8 mouse cellular contexts compared by ENCODE assay signal in genomic region chr12:99645418-99645817, GRCm38 (mm10).
DNase-seq lines count a peak whose midpoint lies in the region; ATAC-seq and TF ChIP-seq lines count a peak whose summit lies in the region.

No protein-coding gene starts in this region.

- peaks cover 8% of the 10 kb centered on the region; the same call in 1 of the 2 replicates for H3K4me1 ChIP-seq in forebrain, embryonic 11.5 days (replicated peaks; ENCODE audit: control insufficient read depth, insufficient read depth, low read length)
- H3K4me1 ChIP-seq in forebrain, embryonic 16.5 days (replicated peaks; ENCODE audit: control insufficient read depth, insufficient read depth, low read length), result peaks cover 11% of the 10 kb centered on the region
- no peaks in the 10 kb centered on the region for H3K4me1 ChIP-seq in lung, postnatal 0 days (ENCODE audit: insufficient read depth, low read depth, low read length)
- peaks cover 14% of the 10 kb centered on the region for H3K4me1 ChIP-seq in testis, adult 2 months (ENCODE audit: control insufficient read depth, insufficient read depth, low read length)

- no peak for TF ChIP-seq POLR2A in testis, adult 2 months (IDR thresholded peaks at IDR 0.05; ENCODE audit: control insufficient read depth, low read depth, low read length)

- H3K9me3 ChIP-seq in forebrain, embryonic 11.5 days (ENCODE audit: control insufficient read depth, low read length), result peaks cover 13% of the 10 kb centered on the region
- H3K9me3 ChIP-seq in forebrain, embryonic 16.5 days (ENCODE audit: control insufficient read depth, low read length), result peaks cover 3% of the 10 kb centered on the region; the same call in 1 of the 2 replicates
- no peaks in the 10 kb centered on the region for H3K9me3 ChIP-seq in lung, postnatal 0 days (ENCODE audit: low read length)

- TF ChIP-seq EP300 in lung, postnatal 0 days (IDR thresholded peaks at IDR 0.05), result no peak

- peak; percentile 15 for DNase-seq in forebrain, embryonic 11.5 days (ENCODE audit: low spot score)
- DNase-seq in right cerebral cortex, adult 18-20 months, result peak; percentile 75
- no peak for DNase-seq in right cerebral cortex, postnatal 14 days
- peak; percentile 57 for DNase-seq in kidney, adult 9 months
- DNase-seq in lung, postnatal 0 days (ENCODE audit: low spot score), result no peak
- no peak for DNase-seq in Muller cell, postnatal 12 days (ENCODE audit: inconsistent ontology term)

- no peak overlapping the region for H3K4me3 ChIP-seq in forebrain, embryonic 11.5 days (ENCODE audit: low read depth, low read length)
- no peak overlapping the region for H3K4me3 ChIP-seq in forebrain, embryonic 16.5 days (replicated peaks; ENCODE audit: low read length)
- no peak overlapping the region for H3K4me3 ChIP-seq in lung, postnatal 0 days (ENCODE audit: low read depth, low read length)
- H3K4me3 ChIP-seq in testis, adult 2 months (ENCODE audit: control insufficient read depth, low read depth, low read length), result peak overlapping the region; percentile 29; the same call in 1 of the 2 replicates

- no peaks in the 10 kb centered on the region for H3K27me3 ChIP-seq in forebrain, embryonic 11.5 days (ENCODE audit: control insufficient read depth, insufficient read depth, low read length)
- no peaks in the 10 kb centered on the region for H3K27me3 ChIP-seq in forebrain, embryonic 16.5 days (replicated peaks; ENCODE audit: control insufficient read depth, insufficient read depth, low read length)
- no peaks in the 10 kb centered on the region for H3K27me3 ChIP-seq in lung, postnatal 0 days (replicated peaks; ENCODE audit: insufficient read depth, low read length)
- no peaks in the 10 kb centered on the region for H3K27me3 ChIP-seq in testis, adult 2 months (ENCODE audit: control insufficient read depth, insufficient read depth, low read length)

- no peak overlapping the region for H3K9ac ChIP-seq in forebrain, embryonic 11.5 days (ENCODE audit: low read length)
- H3K9ac ChIP-seq in forebrain, embryonic 16.5 days (replicated peaks; ENCODE audit: low read depth, low read length), result no peak overlapping the region
- H3K9ac ChIP-seq in lung, postnatal 0 days (replicated peaks; ENCODE audit: low read depth), result no peak overlapping the region

- no peak for ATAC-seq in forebrain, embryonic 11.5 days (replicated peaks; ENCODE audit: low FRiP score)
- ATAC-seq in forebrain, embryonic 16.5 days, result no peak
- peak; percentile 72 for ATAC-seq in lung, postnatal 0 days

- no peak overlapping the region for H3K27ac ChIP-seq in forebrain, embryonic 11.5 days (ENCODE audit: low read depth, low read length)
- no peak overlapping the region for H3K27ac ChIP-seq in forebrain, embryonic 16.5 days (ENCODE audit: low read length)
- no peak overlapping the region for H3K27ac ChIP-seq in lung, postnatal 0 days (ENCODE audit: low read length)
- H3K27ac ChIP-seq in testis, adult 2 months (ENCODE audit: control insufficient read depth, insufficient read depth, low read depth, low read length), result no peak overlapping the region

- no peak for TF ChIP-seq CTCF in lung, postnatal 0 days (IDR thresholded peaks at IDR 0.05)
- no peak for TF ChIP-seq CTCF in testis, adult 2 months (IDR thresholded peaks at IDR 0.05; ENCODE audit: control insufficient read depth, insufficient read depth, insufficient replicate concordance, low read depth, low read length)

- no peak overlapping the region for H3K4me2 ChIP-seq in forebrain, embryonic 11.5 days (ENCODE audit: low read depth, low read length, severe bottlenecking)
- no peak overlapping the region for H3K4me2 ChIP-seq in forebrain, embryonic 16.5 days (ENCODE audit: low read length)
- H3K4me2 ChIP-seq in lung, postnatal 0 days (replicated peaks; ENCODE audit: low read depth, low read length), result no peak overlapping the region

- 96% methylated on average over 18 of the region's 18 CpGs for WGBS in forebrain, embryonic 11.5 days
- WGBS in forebrain, embryonic 16.5 days, result 96% methylated on average over 18 of the region's 18 CpGs
- WGBS in lung, postnatal 0 days, result 92% methylated on average over 18 of the region's 18 CpGs

- no peaks in the 10 kb centered on the region for H3K36me3 ChIP-seq in forebrain, embryonic 11.5 days (ENCODE audit: control insufficient read depth, insufficient read depth, low read length)
- H3K36me3 ChIP-seq in forebrain, embryonic 16.5 days (ENCODE audit: control insufficient read depth, insufficient read depth), result no peaks in the 10 kb centered on the region
- H3K36me3 ChIP-seq in lung, postnatal 0 days (ENCODE audit: insufficient read depth, low read length), result no peaks in the 10 kb centered on the region
- H3K36me3 ChIP-seq in testis, adult 2 months (ENCODE audit: control insufficient read depth, insufficient read depth, low read length), result no peaks in the 10 kb centered on the region

Comparison
In these comparisons a context has a peak if more than half of its experiments do, and no peak if none do; other contexts are left out.
1. DNase-seq: peak in forebrain, embryonic 11.5 days (single experiment), right cerebral cortex, adult 18-20 months (single experiment) and kidney, adult 9 months (single experiment); none in right cerebral cortex, postnatal 14 days (single experiment), lung, postnatal 0 days (single experiment) and Muller cell, postnatal 12 days (single experiment).